Mouse (Mus musculus): Measurements from ENCODE around the gene Olfr298.

The Olfr298 gene

DNA sequence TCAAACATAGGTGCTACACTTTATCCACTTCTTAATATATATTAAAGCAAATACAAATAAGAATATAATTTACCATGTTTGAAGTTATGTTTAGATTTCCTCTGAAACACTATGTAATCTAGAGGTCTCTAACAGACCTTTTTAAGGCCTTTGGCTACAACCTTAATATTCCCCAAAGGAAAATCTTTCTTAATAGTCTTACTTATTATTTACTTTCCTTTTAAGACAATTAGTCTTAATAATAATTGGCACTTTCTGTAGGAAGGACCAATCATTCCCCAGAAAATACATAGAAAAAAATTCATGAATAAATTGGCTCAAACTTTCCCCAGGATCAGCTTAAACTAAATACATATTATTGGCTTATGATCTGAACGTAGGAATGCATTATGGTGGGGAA lies at the start of gene Olfr298:
Olfr298 (minus strand) TSS at position 101 of the 400 bp plus-strand sequence.
- DNase-seq (ENCODE audit: low spot score) = no peak

- no peak for DNase-seq (ENCODE audit: low spot score)
Observed at GRCm38 (mm10) chr7:86519668-86520067, 27.4 kb upstream of the Olfr298 start, which contains the start of gene Olfr297. TSS of gene Olfr297 (plus strand) at chr7:86519968.

DNA sequence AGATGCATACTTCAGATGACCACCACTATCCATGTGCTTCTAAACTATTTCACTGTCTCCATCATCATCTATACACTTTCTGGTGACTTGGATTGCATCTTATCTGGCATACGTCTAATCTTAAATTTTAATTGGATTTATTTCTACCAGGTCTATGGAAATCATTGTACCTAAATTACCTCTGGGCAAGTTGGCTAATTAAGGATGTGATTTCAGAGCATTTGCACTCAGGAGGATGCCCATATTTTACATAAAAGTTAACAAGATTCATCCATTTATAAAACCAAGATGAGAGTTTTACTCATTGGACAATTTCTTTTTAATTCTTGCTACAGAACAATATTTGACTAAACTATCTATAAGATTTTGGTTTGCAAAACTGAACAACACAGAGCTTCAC lies 32.7 kb downstream of the Olfr298 start, which contains the start of gene Olfr299:
Olfr299 (plus strand) TSS at position 301 of the 400 bp plus-strand sequence.
- DNase-seq (ENCODE audit: low spot score) = no peak

Data from adipocyte (in vitro differentiated cells).